Mouse (Mus musculus) embryonic facial prominence, embryonic 12.5 days (tissue): ENCODE results near the gene Ly6g6c. TPM values are rescaled to one million over a fixed set of nuclear protein-coding genes. Genes with fewer than 3 reads are reported as not detected.

ENCODE experiments used
- ATAC-seq: fragments of 200-750 bp; cut with Nextera tagmentation; 2 replicates; pipeline ENCODE4 v1.8.0; 2017; ENCODE audit not compliant: insufficient number of reproducible peaks, insufficient read depth, low FRiP score, low TSS enrichment
- H3K27ac ChIP-seq: fragments of 300-500 bp; sonication (generic); 2 replicates; pipeline ENCODE4 v1.5.1; 2016; ENCODE audit warnings: mild to moderate bottlenecking
- H3K27me3 ChIP-seq: fragments of 300-500 bp; sonication (generic); 2 replicates; pipeline ENCODE4 v1.6.1; 2016; ENCODE audit warnings: mild to moderate bottlenecking, moderate library complexity
- H3K36me3 ChIP-seq: fragments of 300-500 bp; sonication (generic); 2 replicates; pipeline ENCODE4 v1.6.1; 2016; ENCODE audit warnings: mild to moderate bottlenecking
- H3K4me1 ChIP-seq: fragments of 300-500 bp; sonication (generic); 2 replicates; pipeline ENCODE4 v1.6.1; 2016
- H3K4me2 ChIP-seq: fragments of 300-500 bp; sonication (generic); replicated peaks from 2 replicates; pipeline ENCODE4 v1.6.1; 2016; ENCODE audit warnings: mild to moderate bottlenecking, moderate library complexity
- H3K4me3 ChIP-seq: fragments of 300-500 bp; sonication (generic); 2 replicates; pipeline ENCODE4 v1.5.1; 2016; ENCODE audit warnings: mild to moderate bottlenecking
- H3K9ac ChIP-seq: fragments of 300-500 bp; sonication (generic); 2 replicates; pipeline ENCODE4 v1.6.1; 2016; ENCODE audit warnings: mild to moderate bottlenecking, moderate library complexity
- H3K9me3 ChIP-seq: fragments of 300-500 bp; sonication (generic); 2 replicates; pipeline ENCODE4 v1.6.1; 2016; ENCODE audit warnings: mild to moderate bottlenecking, moderate library complexity
- WGBS: fragments of 180-500 bp; shearing (Covaris S2); methylation state at CpG from one replicate; pipeline ENCODE4 v1.1.7; 2016; 5-methylcytosine and 5-hydroxymethylcytosine counted together
- polyA plus RNA-seq: library from polyadenylated mRNA; unstranded; fragments of >200 nt; fragmentation: Nextera tagmentation; extraction: Ambion mirVana; gene quantifications from 2 replicates; pipeline ENCODE4 v1.2.1, GENCODE M21; 2016

Gene Ly6g6c
- polyA plus RNA-seq, 1 experiment from 2014 or later, result not detected

DNA sequence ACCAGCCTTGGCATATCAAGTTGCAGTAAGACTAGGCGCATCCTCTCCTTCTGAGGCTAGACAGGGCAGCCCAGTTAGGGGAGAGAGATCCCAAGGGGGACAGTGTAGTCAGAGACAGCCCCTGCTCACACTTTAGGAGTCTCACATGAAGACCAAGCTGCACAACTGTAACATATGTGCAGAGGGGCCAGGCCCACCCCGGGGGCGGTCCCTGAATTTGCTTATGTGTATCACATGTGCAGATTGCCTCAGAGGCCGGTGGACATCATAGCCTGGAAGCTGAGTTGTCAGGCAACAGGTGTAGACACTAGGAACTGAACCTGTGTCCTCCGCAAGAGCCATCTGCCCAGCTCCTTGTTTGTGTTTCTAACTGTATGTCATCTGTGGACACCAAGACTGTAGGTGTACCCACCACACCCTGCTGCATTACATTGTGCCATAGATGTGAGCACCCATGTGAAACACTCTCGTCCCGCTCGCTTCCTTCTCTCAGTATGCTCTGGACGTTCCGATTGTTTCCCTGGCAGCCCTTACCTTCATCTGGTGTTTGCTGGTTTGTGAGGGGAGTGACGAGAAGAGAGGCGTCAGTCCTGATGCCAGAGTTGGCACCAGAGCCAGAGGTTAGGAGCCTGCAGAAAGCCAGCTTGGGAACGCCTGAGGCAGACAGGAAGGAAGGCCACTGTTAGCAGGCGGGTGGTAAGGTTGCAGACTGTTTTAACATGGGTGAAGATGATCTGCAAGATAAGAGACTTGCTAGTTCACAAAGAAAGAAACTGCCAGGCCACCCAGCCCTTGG, 27.4 kb downstream of the Ly6g6c start:
- no peak for ATAC-seq
- peaks cover 57% of the 10 kb centered on the region for H3K36me3 ChIP-seq
- no peak overlapping the region for H3K9ac ChIP-seq
- H3K27ac ChIP-seq, result no peak overlapping the region
- peaks cover 11% of the 10 kb centered on the region for H3K4me1 ChIP-seq
- no peak overlapping the region for H3K4me3 ChIP-seq
- no peak overlapping the region for H3K4me2 ChIP-seq
- 87% methylated on average over 14 of the region's 14 CpGs for WGBS
- no peaks in the 10 kb centered on the region for H3K27me3 ChIP-seq
- no peaks in the 10 kb centered on the region for H3K9me3 ChIP-seq

DNA sequence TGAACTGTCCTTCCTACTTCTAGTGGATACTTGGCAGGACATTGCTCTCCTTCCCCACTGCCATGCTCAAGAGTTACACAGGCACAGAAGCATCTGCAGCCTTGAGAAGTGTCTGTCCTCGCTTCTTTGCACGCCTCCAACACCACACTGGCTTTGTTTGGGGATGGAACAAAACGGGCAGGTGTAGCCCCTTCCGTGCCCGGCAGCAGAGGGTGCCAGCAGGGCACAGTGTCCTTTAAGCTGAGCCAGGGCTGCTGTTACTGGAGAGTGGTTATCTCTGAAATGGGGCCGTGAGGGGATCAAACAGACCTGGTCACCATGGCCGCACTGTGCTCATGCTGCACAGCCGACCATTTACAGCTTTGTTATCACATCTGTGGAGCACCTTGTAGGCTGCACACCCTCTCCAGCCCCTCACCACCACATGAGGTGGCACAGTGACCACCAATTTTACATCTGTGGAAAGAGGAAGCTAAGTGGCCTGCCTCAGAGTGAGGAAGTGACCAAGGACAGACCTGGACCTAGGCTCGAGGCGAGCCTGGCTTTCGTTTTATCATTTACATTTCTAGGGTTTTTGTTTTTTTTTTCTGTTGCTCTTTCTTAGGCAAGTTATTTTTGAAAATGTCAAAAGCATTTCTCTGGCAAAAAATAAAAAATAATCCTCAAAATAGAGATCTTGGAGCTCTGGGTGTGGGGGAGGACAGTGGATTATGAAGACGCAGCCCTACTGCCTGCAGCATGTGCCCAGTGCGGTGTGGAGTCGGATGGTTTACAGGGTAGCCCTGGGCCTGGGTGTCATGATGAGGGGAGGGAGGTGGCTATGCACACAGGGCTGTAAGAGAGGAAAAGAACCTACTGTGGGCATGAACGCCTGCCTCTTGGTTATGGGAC, 29.5 kb downstream of the Ly6g6c start:
- no peaks in the 10 kb centered on the region for H3K27me3 ChIP-seq
- no peak overlapping the region for H3K27ac ChIP-seq
- H3K9me3 ChIP-seq, result no peaks in the 10 kb centered on the region
- 94% methylated on average over 15 of the region's 15 CpGs for WGBS
- H3K4me3 ChIP-seq, result no peak overlapping the region
- no peak overlapping the region for H3K4me2 ChIP-seq
- ATAC-seq, result no peak
- peaks cover 75% of the 10 kb centered on the region for H3K36me3 ChIP-seq
- H3K4me1 ChIP-seq, result peaks cover 11% of the 10 kb centered on the region
- H3K9ac ChIP-seq, result no peak overlapping the region

- no peak overlapping the region for H3K4me2 ChIP-seq
- H3K36me3 ChIP-seq, result peaks cover 90% of the 10 kb centered on the region
- no peaks in the 10 kb centered on the region for H3K9me3 ChIP-seq
- H3K27ac ChIP-seq, result no peak overlapping the region
- ATAC-seq, result no peak
- 77% methylated on average over 12 of the region's 12 CpGs for WGBS
- no peak overlapping the region for H3K9ac ChIP-seq
- H3K27me3 ChIP-seq, result no peaks in the 10 kb centered on the region
- no peak overlapping the region for H3K4me3 ChIP-seq
- H3K4me1 ChIP-seq, result no peaks in the 10 kb centered on the region
Observed at GRCm38 (mm10) chr17:35096597-35096996, 31.4 kb downstream of the Ly6g6c start.

GRCm38 (mm10) chr17:35097164-35097655, 32.0 kb downstream of the Ly6g6c start:
- H3K4me2 ChIP-seq, result no peak overlapping the region
- no peak overlapping the region for H3K27ac ChIP-seq
- H3K9ac ChIP-seq, result no peak overlapping the region
- no peaks in the 10 kb centered on the region for H3K27me3 ChIP-seq
- no peaks in the 10 kb centered on the region for H3K4me1 ChIP-seq
- H3K36me3 ChIP-seq, result peaks cover 91% of the 10 kb centered on the region
- 82% methylated on average over 12 of the region's 12 CpGs for WGBS
- ATAC-seq, result no peak
- H3K4me3 ChIP-seq, result no peak overlapping the region
- no peaks in the 10 kb centered on the region for H3K9me3 ChIP-seq

DNA sequence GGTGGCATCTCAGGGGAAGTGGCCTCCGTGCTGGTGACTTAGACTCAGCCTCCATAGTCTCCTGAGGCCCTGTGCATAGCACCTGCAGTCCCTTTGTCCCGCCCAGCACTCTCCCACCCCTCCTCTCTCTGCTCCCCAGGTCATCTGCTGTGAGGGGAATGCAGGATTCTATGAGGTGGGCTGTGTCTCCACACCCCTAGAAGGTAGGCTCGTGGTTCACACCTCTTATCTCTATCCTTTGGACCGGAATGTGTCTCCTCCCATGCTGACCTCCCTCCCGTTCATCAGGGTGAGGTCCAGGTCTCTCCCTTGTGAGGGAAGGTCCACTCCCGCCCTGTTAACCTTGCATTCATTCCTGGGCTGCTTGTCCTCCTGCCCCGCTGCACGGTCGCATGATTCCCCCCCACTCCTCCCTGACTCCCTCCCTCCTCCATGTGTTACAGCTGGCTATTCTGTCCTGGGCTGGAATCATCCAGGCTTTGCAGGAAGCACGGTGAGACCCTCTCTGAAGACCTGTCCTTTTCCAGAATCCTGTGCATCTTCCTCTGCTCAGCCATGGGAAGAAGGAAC, 35.1 kb downstream of the Ly6g6c start:
- no peak overlapping the region for H3K4me3 ChIP-seq
- H3K9ac ChIP-seq, result no peak overlapping the region
- no peak overlapping the region for H3K27ac ChIP-seq
- H3K36me3 ChIP-seq, result peaks cover 80% of the 10 kb centered on the region
- no peaks in the 10 kb centered on the region for H3K4me1 ChIP-seq
- WGBS, result 83% methylated on average over 10 of the region's 10 CpGs
- no peak for ATAC-seq
- no peaks in the 10 kb centered on the region for H3K27me3 ChIP-seq
- H3K4me2 ChIP-seq, result no peak overlapping the region
- no peaks in the 10 kb centered on the region for H3K9me3 ChIP-seq

DNA sequence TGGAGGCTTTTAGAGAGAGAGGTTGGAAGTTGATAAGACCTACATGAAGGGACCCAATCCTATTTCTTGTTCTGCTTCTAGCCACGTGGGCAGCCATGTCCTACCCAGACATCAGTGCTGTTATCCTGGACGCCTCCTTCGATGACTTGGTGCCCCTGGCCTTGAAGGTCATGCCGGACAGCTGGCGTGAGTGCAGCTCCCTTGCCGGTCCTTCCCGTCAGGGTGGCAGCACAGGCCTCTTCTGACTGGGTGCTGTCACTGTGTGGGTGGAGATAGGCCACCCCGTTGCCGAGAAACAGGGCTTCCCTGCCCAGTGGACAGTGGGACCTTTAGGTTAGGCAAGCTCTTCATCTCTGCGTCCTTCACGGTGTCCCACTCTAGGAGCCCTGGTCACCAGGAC, 36.0 kb downstream of the Ly6g6c start:
- Histone ChIP-seq H3K4me2 (no peak overlapping the region), H3K4me3 (no peak overlapping the region), H3K9ac (no peak overlapping the region), H3K9me3 (no peaks in the 10 kb centered on the region), H3K27ac (no peak overlapping the region), H3K27me3 (no peaks in the 10 kb centered on the region), H3K36me3 (peaks cover 73% of the 10 kb centered on the region), H3K4me1 (no peaks in the 10 kb centered on the region)
- WGBS, result 86% methylated on average over 11 of the region's 11 CpGs
- no peak for ATAC-seq

DNA sequence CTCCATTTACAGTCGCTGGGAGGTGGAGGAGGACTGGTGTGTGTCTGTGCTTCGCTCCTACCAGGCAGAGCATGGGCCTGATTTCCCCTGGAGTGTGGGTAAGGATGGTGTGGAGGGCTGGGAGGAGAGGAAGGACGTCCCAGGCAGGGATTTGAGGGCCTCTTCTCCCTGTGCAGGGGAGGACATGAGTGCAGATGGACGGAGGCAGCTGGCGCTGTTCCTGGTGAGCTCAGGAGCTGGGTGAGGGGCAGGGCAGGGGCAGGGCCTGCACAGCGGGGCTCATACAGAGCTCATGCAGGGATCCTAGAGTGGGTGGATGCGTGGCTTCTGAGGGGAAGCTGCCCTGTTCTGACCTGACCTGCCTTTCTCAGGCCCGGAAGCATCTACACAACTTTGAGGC, 37.1 kb downstream of the Ly6g6c start:
- H3K27ac ChIP-seq, result no peak overlapping the region
- H3K4me2 ChIP-seq, result no peak overlapping the region
- ATAC-seq, result no peak
- H3K36me3 ChIP-seq, result peaks cover 62% of the 10 kb centered on the region
- H3K9ac ChIP-seq, result no peak overlapping the region
- no peaks in the 10 kb centered on the region for H3K9me3 ChIP-seq
- WGBS, result 78% methylated on average over 6 of the region's 8 CpGs
- H3K27me3 ChIP-seq, result no peaks in the 10 kb centered on the region
- no peaks in the 10 kb centered on the region for H3K4me1 ChIP-seq
- H3K4me3 ChIP-seq, result no peak overlapping the region

- Histone ChIP-seq H3K27me3 (no peaks in the 10 kb centered on the region), H3K27ac (no peak overlapping the region), H3K4me1 (no peaks in the 10 kb centered on the region), H3K36me3 (peaks cover 55% of the 10 kb centered on the region), H3K4me2 (no peak overlapping the region), H3K9ac (no peak overlapping the region), H3K9me3 (no peaks in the 10 kb centered on the region), H3K4me3 (no peak overlapping the region)
- ATAC-seq, result no peak
- WGBS, result 66% methylated on average over 6 of the region's 6 CpGs
Observed at GRCm38 (mm10) chr17:35103221-35103690, 38.1 kb downstream of the Ly6g6c start.

DNA sequence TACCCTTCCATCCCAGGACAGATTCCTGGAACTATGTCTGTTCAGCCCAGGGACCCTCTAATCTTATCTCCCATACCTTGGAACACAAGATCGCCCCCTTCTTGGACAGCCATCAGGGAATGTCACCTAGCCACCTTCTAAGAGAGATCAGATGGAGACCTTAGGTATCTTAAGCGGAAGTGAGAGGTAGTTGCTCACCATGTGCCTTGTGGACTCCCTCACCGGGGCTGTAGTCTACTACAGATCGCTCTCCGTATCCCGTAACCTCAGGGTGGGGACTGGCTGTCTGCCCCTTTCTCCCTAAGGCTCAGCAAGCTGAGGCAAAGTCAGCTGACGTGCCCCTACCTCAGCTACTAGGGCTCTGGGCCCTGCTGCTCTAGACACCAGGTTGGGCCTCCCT, 38.9 kb downstream of the Ly6g6c start:
- H3K27me3 ChIP-seq, result no peaks in the 10 kb centered on the region
- H3K9ac ChIP-seq, result no peak overlapping the region
- no peak overlapping the region for H3K27ac ChIP-seq
- no peaks in the 10 kb centered on the region for H3K9me3 ChIP-seq
- no peaks in the 10 kb centered on the region for H3K4me1 ChIP-seq
- H3K4me2 ChIP-seq, result no peak overlapping the region
- peaks cover 47% of the 10 kb centered on the region for H3K36me3 ChIP-seq
- no peak overlapping the region for H3K4me3 ChIP-seq
- ATAC-seq, result no peak
- 85% methylated on average over 7 of the region's 7 CpGs for WGBS

- H3K4me2 ChIP-seq, result no peak overlapping the region
- no peaks in the 10 kb centered on the region for H3K4me1 ChIP-seq
- H3K4me3 ChIP-seq, result no peak overlapping the region
- no peak for ATAC-seq
- no peak overlapping the region for H3K9ac ChIP-seq
- H3K27ac ChIP-seq, result no peak overlapping the region
- H3K9me3 ChIP-seq, result no peaks in the 10 kb centered on the region
- WGBS, result 80% methylated on average over 6 of the region's 6 CpGs
- no peaks in the 10 kb centered on the region for H3K27me3 ChIP-seq
- H3K36me3 ChIP-seq, result peaks cover 40% of the 10 kb centered on the region
Observed at GRCm38 (mm10) chr17:35104754-35105153, 39.6 kb downstream of the Ly6g6c start.

DNA sequence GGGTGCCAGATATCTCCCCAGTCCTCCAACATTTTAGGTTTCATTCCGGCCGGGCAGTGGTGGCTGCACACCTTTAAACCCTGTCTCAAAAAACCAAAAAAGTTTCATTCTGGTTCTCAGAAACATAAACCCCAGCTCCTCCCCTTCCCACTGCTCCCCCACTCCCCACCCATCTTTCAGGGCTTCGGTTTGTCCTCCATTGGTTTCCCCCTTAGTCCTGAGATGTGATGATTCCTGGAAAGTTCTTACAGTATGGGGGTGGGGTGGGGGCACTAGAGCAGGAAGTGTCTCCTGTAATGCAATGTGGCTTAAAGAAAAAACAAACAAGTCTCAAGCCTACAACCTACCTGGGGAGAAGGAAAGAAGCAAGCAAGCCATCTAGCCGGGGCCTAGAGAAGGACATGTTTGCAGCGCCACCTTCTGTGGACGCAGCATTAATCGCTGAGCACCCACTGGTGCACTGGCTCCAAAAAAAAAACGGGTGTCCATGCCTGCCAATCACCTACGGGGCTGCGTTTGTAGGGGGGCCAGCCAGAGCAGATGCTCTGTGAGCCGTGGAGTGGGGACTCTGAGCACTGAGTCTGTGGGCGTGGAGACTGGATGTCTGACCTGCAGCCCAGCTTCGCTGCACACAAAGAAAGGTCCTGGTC, 40.7 kb downstream of the Ly6g6c start:
- Histone ChIP-seq H3K27me3 (no peaks in the 10 kb centered on the region), H3K4me3 (no peak overlapping the region), H3K27ac (0 out of 2 replicates have a peak overlapping the region, but pooled peaks have one; percentile 11), H3K9ac (peak overlapping the region; percentile 24), H3K36me3 (peaks cover 29% of the 10 kb centered on the region), H3K9me3 (no peaks in the 10 kb centered on the region), H3K4me1 (no peaks in the 10 kb centered on the region), H3K4me2 (peak overlapping the region; percentile 23)
- WGBS, result 25% methylated on average over 13 of the region's 13 CpGs
- ATAC-seq, result no peak
